Mouse (Mus musculus) heart, postnatal 0 days (tissue): ENCODE results near the gene Plekhj1.

ENCODE experiments used
- CTCF ChIP-seq: IDR thresholded peaks from 2 replicates; pipeline ENCODE4 v1.5.1; 2016; ENCODE audit warnings: antibody characterized with exemption, control low read depth, low read depth
- EP300 ChIP-seq: IDR thresholded peaks from 2 replicates; pipeline ENCODE4 v1.6.1; 2016; ENCODE audit warnings: antibody characterized with exemption, low read depth

GRCm38 (mm10) chr10:80838346-80838912, 40.0 kb upstream of the Plekhj1 start:
- TF ChIP-seq CTCF (no peak), EP300 (no peak)
